Mouse (Mus musculus) G1E (cell line): ENCODE results near the gene Prdx2. TPM values are rescaled to one million over a fixed set of nuclear protein-coding genes. Genes with fewer than 3 reads are reported as not detected.

Experiments used
- ATAC-seq: 2 replicates; pipeline ENCODE4 v1.8.0; 2016; ENCODE audit warnings: mild to moderate bottlenecking; ENCODE audit not compliant: insufficient number of reproducible peaks, poor library complexity, low FRiP score, severe bottlenecking; ENCODE audit errors: extremely low read depth
- DNase-seq: peaks from one replicate; pipeline ENCODE4 v3.0.0; 2012; ENCODE audit warnings: low spot score
- H3K27me3 ChIP-seq: 2 replicates; pipeline ENCODE4 v1.6.1; 2012; ENCODE audit warnings: mild to moderate bottlenecking, low read length, inconsistent platforms; ENCODE audit not compliant: insufficient read depth
- H3K36me3 ChIP-seq: replicated peaks from 2 replicates; pipeline ENCODE3; 2012; ENCODE audit warnings: mild to moderate bottlenecking, inconsistent platforms
- H3K4me1 ChIP-seq: 2 replicates; pipeline ENCODE4 v1.6.1; 2012; ENCODE audit warnings: low read depth, low read length, inconsistent platforms, mixed read lengths; ENCODE audit not compliant: insufficient read depth
- H3K4me3 ChIP-seq: 2 replicates; pipeline ENCODE4 v1.5.1; 2012; ENCODE audit warnings: low read depth, mild to moderate bottlenecking, inconsistent platforms, low read length, moderate library complexity, mixed read lengths
- H3K9me3 ChIP-seq: replicated peaks from 2 replicates; pipeline ENCODE4 v1.6.1; 2012; ENCODE audit warnings: inconsistent platforms
- CTCF ChIP-seq: IDR thresholded peaks from 2 replicates; pipeline ENCODE4 v1.5.1; 2012; ENCODE audit warnings: low read depth, low read length, inconsistent platforms, mixed read lengths
- GATA1 ChIP-seq: IDR thresholded peaks from 2 replicates; pipeline ENCODE4 v1.6.1; 2012; ENCODE audit warnings: borderline replicate concordance, low read length, inconsistent platforms, mixed read lengths
- GATA2 ChIP-seq: IDR thresholded peaks from 2 replicates; pipeline ENCODE4 v1.6.1; 2012; ENCODE audit warnings: low read depth, low read length, inconsistent platforms, borderline replicate concordance
- POLR2AphosphoS5 ChIP-seq: IDR thresholded peaks from 2 replicates; pipeline ENCODE4 v1.6.1; 2012; ENCODE audit warnings: low read depth, low read length, inconsistent platforms; ENCODE audit not compliant: insufficient replicate concordance
- TAL1 ChIP-seq: conservative IDR thresholded peaks from 2 replicates; pipeline ENCODE4 v1.6.1; 2012; ENCODE audit warnings: low read depth, low read length, inconsistent platforms, mixed read lengths
- polyA plus RNA-seq: library from polyadenylated mRNA; stranded (reverse); fragments of >175 nt; gene quantifications from 2 replicates; pipeline ENCODE4 v1.2.3, GENCODE M21; 2012
- total RNA-seq, 2 experiments: library from RNA; stranded (forward) in 1 of 2; stranded (reverse) in 1 of 2; fragments of 200-1000 nt in 1 of 2; fragments of >200 nt in 1 of 2; fragmentation: Nextera tagmentation in 1 of 2; gene quantifications; 2 replicates each; pipeline ENCODE4 v1.2.3; 2014 to 2017

Gene Prdx2
- total and polyA plus RNA-seq, 3 experiments: 86.4 to 299 (median 185) TPM

GRCm38 (mm10) chr8:84982499-84983011 lies 13.2 kb downstream of the Prdx2 start:
- no peak for TF ChIP-seq POLR2AphosphoS5
- TF ChIP-seq GATA1: no peak
- no peak for TF ChIP-seq CTCF
- no peak for TF ChIP-seq GATA2
- no peak for TF ChIP-seq TAL1
- DNase-seq (no peak), ATAC-seq (no peak)
- H3K36me3 ChIP-seq: no peaks in the 10 kb centered on the region
- no peaks in the 10 kb centered on the region for H3K9me3 ChIP-seq
- peak overlapping the region; percentile 25; the same call in 1 of the 2 replicates for H3K4me3 ChIP-seq
- no peaks in the 10 kb centered on the region for H3K27me3 ChIP-seq
- H3K4me1 ChIP-seq: peaks cover 95% of the 10 kb centered on the region

- Histone ChIP-seq H3K9me3 (no peaks in the 10 kb centered on the region), H3K36me3 (no peaks in the 10 kb centered on the region), H3K4me3 (peak overlapping the region; percentile 74; the same call in 1 of the 2 replicates), H3K27me3 (no peaks in the 10 kb centered on the region), H3K4me1 (peaks cover 94% of the 10 kb centered on the region)
- no peak for DNase-seq
- ATAC-seq: no peak
- TF ChIP-seq CTCF: no peak
- TF ChIP-seq GATA1: no peak
- no peak for TF ChIP-seq TAL1
- no peak for TF ChIP-seq POLR2AphosphoS5
- TF ChIP-seq GATA2: no peak
Measured at GRCm38 (mm10) chr8:84984294-84985048, 15.1 kb downstream of the Prdx2 start.

GRCm38 (mm10) chr8:84985049-84985683 lies 15.8 kb downstream of the Prdx2 start:
- no peak for ATAC-seq
- peak overlapping the region; percentile 74 for H3K4me3 ChIP-seq

GRCm38 (mm10) chr8:84985684-84986378 lies 16.4 kb downstream of the Prdx2 start:
- H3K9me3 ChIP-seq: no peaks in the 10 kb centered on the region
- H3K27me3 ChIP-seq: no peaks in the 10 kb centered on the region
- peak; percentile 75 for DNase-seq
- no peaks in the 10 kb centered on the region for H3K36me3 ChIP-seq
- ATAC-seq: peak; percentile 12; the same call in 1 of the 2 replicates
- H3K4me1 ChIP-seq: peaks cover 84% of the 10 kb centered on the region
- no peak for TF ChIP-seq TAL1
- H3K4me3 ChIP-seq: peak overlapping the region; percentile 74

More at GRCm38 (mm10) chr8:84985049-84985683, 15.8 kb downstream of the Prdx2 start:
- Histone ChIP-seq H3K27me3 (no peaks in the 10 kb centered on the region), H3K4me1 (peaks cover 87% of the 10 kb centered on the region), H3K36me3 (no peaks in the 10 kb centered on the region), H3K9me3 (no peaks in the 10 kb centered on the region)
- TF ChIP-seq POLR2AphosphoS5 (no peak), CTCF (no peak), GATA1 (no peak), GATA2 (no peak), TAL1 (no peak)
- no peak for DNase-seq

GRCm38 (mm10) chr8:84986379-84986945 lies 17.1 kb downstream of the Prdx2 start:
- peaks cover 83% of the 10 kb centered on the region for H3K4me1 ChIP-seq
- ATAC-seq: peak; percentile 28
- no peak for TF ChIP-seq GATA2
- peak; percentile 70 for TF ChIP-seq TAL1

GRCm38 (mm10) chr8:84987388-84987787 lies 18.0 kb downstream of the Prdx2 start:
- H3K36me3 ChIP-seq: no peaks in the 10 kb centered on the region
- H3K4me1 ChIP-seq: peaks cover 77% of the 10 kb centered on the region
- no peak overlapping the region for H3K4me3 ChIP-seq
- DNase-seq (no peak), ATAC-seq (no peak)
- no peak for TF ChIP-seq CTCF
- TF ChIP-seq GATA1: no peak
- no peak for TF ChIP-seq GATA2
- no peak for TF ChIP-seq POLR2AphosphoS5
- TF ChIP-seq TAL1: no peak
- no peaks in the 10 kb centered on the region for H3K27me3 ChIP-seq
- no peaks in the 10 kb centered on the region for H3K9me3 ChIP-seq

More at GRCm38 (mm10) chr8:84986379-84986945, 17.1 kb downstream of the Prdx2 start:
- Histone ChIP-seq H3K4me3 (peak overlapping the region; percentile 74), H3K36me3 (no peaks in the 10 kb centered on the region), H3K9me3 (no peaks in the 10 kb centered on the region), H3K27me3 (no peaks in the 10 kb centered on the region)
- DNase-seq: no peak
